Mouse (Mus musculus): ENCODE measurements around the gene Man2c1. TPM values are rescaled to one million over a fixed set of nuclear protein-coding genes. Genes with fewer than 3 reads are reported as not detected.

The Man2c1 gene
- polyA plus RNA-seq, 1 experiment from 2014 or later: 45.2 TPM

GRCm38 (mm10) chr9:57147205-57148143, 17.0 kb downstream of the Man2c1 start:
- 0 out of 2 replicates have a peak, but pooled peaks cover 4% of the 10 kb centered on the region for H3K4me1 ChIP-seq (ENCODE audit: insufficient read depth)
- peak; percentile 36; the same call in 1 of the 2 replicates for ATAC-seq (ENCODE audit: insufficient read depth)
- peak overlapping the region; percentile 48 for H3K4me3 ChIP-seq (ENCODE audit: low read depth, low read length)
- peak overlapping the region; percentile 63 for H3K9ac ChIP-seq
- peak overlapping the region; percentile 86 for H3K27ac ChIP-seq (ENCODE audit: low read depth)
- DNase-seq: no peak
- H3K4me2 ChIP-seq: peak overlapping the region; percentile 78
- 5% methylated on average over 19 of the region's 19 CpGs for WGBS
- no peaks in the 10 kb centered on the region for H3K27me3 ChIP-seq (ENCODE audit: insufficient read depth, low read length)
- H3K9me3 ChIP-seq (ENCODE audit: low read depth, low read length): no peaks in the 10 kb centered on the region
- no peak for TF ChIP-seq CTCF (IDR thresholded peaks at IDR 0.05; ENCODE audit: low read depth)
- peaks cover 8% of the 10 kb centered on the region; the same call in 1 of the 2 replicates for H3K36me3 ChIP-seq (ENCODE audit: insufficient read depth)

DNA sequence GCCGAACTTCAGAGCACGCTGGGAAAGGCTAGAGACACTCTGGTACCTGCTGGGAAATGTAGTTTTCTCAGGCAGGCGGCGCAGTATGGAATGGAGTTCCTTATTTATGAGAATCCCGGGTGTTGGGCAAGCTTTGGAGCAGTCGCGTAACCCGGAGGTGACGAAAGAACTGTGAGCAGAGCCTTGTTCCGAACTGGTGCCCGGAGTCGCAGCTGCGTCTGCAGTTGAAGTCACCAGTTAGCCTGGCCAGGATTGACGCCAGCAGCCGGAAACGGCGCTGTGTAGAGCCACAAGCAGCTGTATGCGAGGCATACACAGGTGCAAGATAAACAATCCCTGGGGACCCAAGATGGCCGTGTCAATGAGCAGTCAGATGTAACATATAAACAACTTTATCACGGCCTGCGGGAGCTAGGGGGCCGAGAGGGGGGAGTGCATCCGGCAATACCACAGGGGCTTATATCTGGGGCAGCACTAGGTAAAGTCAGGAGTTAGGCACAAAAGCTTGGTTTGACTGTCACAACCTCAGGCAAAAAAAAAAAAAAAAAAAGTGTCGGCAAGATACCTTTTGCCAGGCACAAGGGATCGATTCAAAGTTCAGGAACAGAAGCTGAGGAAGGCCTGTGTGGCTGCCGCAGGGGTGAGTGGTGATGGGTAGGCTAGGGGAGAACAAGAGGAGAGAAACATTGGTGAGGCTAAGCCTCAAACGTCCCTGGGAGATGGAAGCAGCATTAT, 17.8 kb downstream of the Man2c1 start, which contains the start of gene Neil1:
Neil1 (minus strand) TSS at position 162 of the 735 bp plus-strand sequence.
- under 1% methylated on average over 27 of the region's 27 CpGs for WGBS
- peak; percentile 91 for ATAC-seq (ENCODE audit: insufficient read depth)

GRCm38 (mm10) chr9:57149021-57149420, 18.5 kb downstream of the Man2c1 start:
- Histone ChIP-seq H3K4me1 (ENCODE audit: insufficient read depth) (0 out of 2 replicates have a peak, but pooled peaks cover 4% of the 10 kb centered on the region), H3K9me3 (ENCODE audit: low read depth, low read length) (no peaks in the 10 kb centered on the region), H3K27me3 (ENCODE audit: insufficient read depth, low read length) (no peaks in the 10 kb centered on the region), H3K4me3 (ENCODE audit: low read depth, low read length) (peak overlapping the region; percentile 48), H3K27ac (ENCODE audit: low read depth) (no peak overlapping the region), H3K9ac (peak overlapping the region; percentile 63; the same call in 1 of the 2 replicates), H3K4me2 (peak overlapping the region; percentile 78), H3K36me3 (ENCODE audit: insufficient read depth) (peaks cover 8% of the 10 kb centered on the region; the same call in 1 of the 2 replicates)
- DNase-seq (no peak), ATAC-seq (ENCODE audit: insufficient read depth) (no peak)
- TF ChIP-seq CTCF (IDR thresholded peaks at IDR 0.05; ENCODE audit: low read depth): no peak
- WGBS: 67% methylated on average over 6 of the region's 6 CpGs

More for the DNA sequence above, 17.8 kb downstream of the Man2c1 start, which contains the start of gene Neil1:
- Histone ChIP-seq H3K4me3 (ENCODE audit: low read depth, low read length) (peak within 1 kb of the TSS; percentile 48), H3K27ac (ENCODE audit: low read depth) (peak within 1 kb of the TSS; percentile 86), H3K4me2 (peak within 1 kb of the TSS; percentile 78), H3K9me3 (ENCODE audit: low read depth, low read length) (no peaks in the 10 kb centered on the region), H3K4me1 (ENCODE audit: insufficient read depth) (0 out of 2 replicates have a peak, but pooled peaks cover 4% of the 10 kb centered on the region), H3K36me3 (ENCODE audit: insufficient read depth) (peaks cover 8% of the 10 kb centered on the region; the same call in 1 of the 2 replicates), H3K27me3 (ENCODE audit: insufficient read depth, low read length) (no peaks in the 10 kb centered on the region), H3K9ac (peak within 1 kb of the TSS; percentile 63)
- 0 out of 2 replicates have a peak, but pooled peaks have one; percentile 13 for TF ChIP-seq CTCF (IDR thresholded peaks at IDR 0.05; ENCODE audit: low read depth)
- DNase-seq: peak; percentile 93

GRCm38 (mm10) chr9:57150192-57150591, 19.7 kb downstream of the Man2c1 start:
- no peak overlapping the region for H3K27ac ChIP-seq (ENCODE audit: low read depth)
- ATAC-seq (ENCODE audit: insufficient read depth) (no peak), DNase-seq (no peak)
- 0 out of 2 replicates have a peak, but pooled peaks cover 3% of the 10 kb centered on the region for H3K36me3 ChIP-seq (ENCODE audit: insufficient read depth)
- H3K9ac ChIP-seq: no peak overlapping the region
- TF ChIP-seq CTCF (IDR thresholded peaks at IDR 0.05; ENCODE audit: low read depth): no peak
- 78% methylated on average over 5 of the region's 5 CpGs for WGBS
- no peak overlapping the region for H3K4me3 ChIP-seq (ENCODE audit: low read depth, low read length)
- H3K27me3 ChIP-seq (ENCODE audit: insufficient read depth, low read length): no peaks in the 10 kb centered on the region
- H3K4me2 ChIP-seq: no peak overlapping the region
- no peaks in the 10 kb centered on the region for H3K9me3 ChIP-seq (ENCODE audit: low read depth, low read length)
- H3K4me1 ChIP-seq (ENCODE audit: insufficient read depth): 0 out of 2 replicates have a peak, but pooled peaks cover 4% of the 10 kb centered on the region

DNA sequence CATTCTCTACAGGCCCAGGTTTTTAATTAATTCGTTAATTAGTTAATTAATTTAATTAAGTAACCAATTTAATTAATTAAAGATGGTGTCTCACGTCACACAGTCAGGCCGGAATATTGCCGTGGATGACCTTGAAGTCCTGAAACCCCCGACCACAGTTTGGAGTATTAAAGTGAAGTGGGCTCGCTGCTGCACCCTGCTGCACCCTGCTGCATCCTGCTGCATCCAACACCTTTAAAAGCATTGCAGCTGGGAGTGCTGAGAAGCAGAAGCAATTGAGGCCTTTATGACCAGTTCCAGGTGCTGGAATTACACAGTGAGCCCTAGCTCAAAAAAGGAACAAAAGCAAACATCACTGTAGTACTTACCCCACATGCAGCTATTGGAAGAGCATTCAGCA, 21.8 kb downstream of the Man2c1 start:
- no peak for DNase-seq
- Histone ChIP-seq H3K4me1 (ENCODE audit: insufficient read depth) (no peaks in the 10 kb centered on the region), H3K9ac (no peak overlapping the region), H3K4me3 (ENCODE audit: low read depth, low read length) (no peak overlapping the region), H3K4me2 (no peak overlapping the region), H3K27me3 (ENCODE audit: insufficient read depth, low read length) (no peaks in the 10 kb centered on the region), H3K9me3 (ENCODE audit: low read depth, low read length) (no peaks in the 10 kb centered on the region), H3K27ac (ENCODE audit: low read depth) (no peak overlapping the region), H3K36me3 (ENCODE audit: insufficient read depth) (0 out of 2 replicates have a peak, but pooled peaks cover 9% of the 10 kb centered on the region)
- no peak for TF ChIP-seq CTCF (IDR thresholded peaks at IDR 0.05; ENCODE audit: low read depth)
- 45% methylated on average over 6 of the region's 6 CpGs for WGBS
- ATAC-seq (ENCODE audit: insufficient read depth): no peak

DNA sequence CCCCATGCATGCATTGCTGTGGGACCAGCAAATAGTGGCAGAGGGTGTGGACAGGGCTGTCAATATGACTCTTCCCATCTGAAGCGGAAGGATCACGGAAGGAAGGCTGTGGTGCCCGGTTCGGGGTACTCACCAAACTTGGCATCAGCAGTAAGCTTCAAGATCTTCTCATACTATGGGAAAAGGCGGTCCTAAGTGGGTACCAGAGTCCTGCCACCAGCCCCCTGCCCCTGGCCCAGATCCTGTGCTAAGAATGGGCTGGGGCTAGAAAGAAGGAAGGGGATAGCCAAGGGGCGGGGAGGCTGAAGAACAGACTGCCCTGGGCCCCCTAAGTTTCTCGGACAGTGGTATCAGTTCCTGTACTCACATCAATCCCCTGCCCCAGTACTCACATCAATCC, 25.9 kb downstream of the Man2c1 start:
- Histone ChIP-seq H3K9me3 (ENCODE audit: low read depth, low read length) (no peaks in the 10 kb centered on the region), H3K9ac (no peak overlapping the region), H3K4me2 (no peak overlapping the region), H3K27me3 (ENCODE audit: insufficient read depth, low read length) (no peaks in the 10 kb centered on the region), H3K4me1 (ENCODE audit: insufficient read depth) (no peaks in the 10 kb centered on the region), H3K4me3 (ENCODE audit: low read depth, low read length) (no peak overlapping the region), H3K27ac (ENCODE audit: low read depth) (no peak overlapping the region), H3K36me3 (ENCODE audit: insufficient read depth) (0 out of 2 replicates have a peak, but pooled peaks cover 9% of the 10 kb centered on the region)
- WGBS: 90% methylated on average over 7 of the region's 7 CpGs
- no peak for TF ChIP-seq CTCF (IDR thresholded peaks at IDR 0.05; ENCODE audit: low read depth)
- ATAC-seq (ENCODE audit: insufficient read depth) (no peak), DNase-seq (no peak)
